Mouse (Mus musculus): Measurements from ENCODE around the gene Knop1.

The Knop1 gene

DNA sequence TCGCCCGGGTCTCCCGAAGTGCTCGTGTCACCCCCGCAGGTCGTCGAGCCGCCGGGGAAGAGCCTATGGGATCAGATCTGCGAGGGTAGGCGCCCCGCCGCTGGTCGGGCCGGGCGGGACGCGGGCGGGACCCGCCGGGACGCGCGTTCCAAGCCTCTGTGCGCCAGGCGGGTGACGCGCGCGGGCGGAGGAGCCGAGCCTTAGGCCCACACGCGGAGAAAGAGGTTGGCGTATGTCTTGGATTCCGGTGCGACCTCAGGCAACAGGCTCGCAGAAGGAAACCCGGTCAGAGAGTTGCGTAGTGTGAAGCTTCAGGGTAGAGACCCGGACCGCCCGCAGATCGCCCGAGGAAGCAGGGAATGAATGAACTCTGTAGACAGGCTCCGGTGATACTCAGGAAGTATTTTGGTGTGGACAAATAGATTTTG lies at the start of gene Knop1:
Gene Knop1 (minus strand): TSS at position 378 of the 428 bp plus-strand sequence.
- DNase-seq (ENCODE audit: low spot score in 2 of 2), result no peak

DNA sequence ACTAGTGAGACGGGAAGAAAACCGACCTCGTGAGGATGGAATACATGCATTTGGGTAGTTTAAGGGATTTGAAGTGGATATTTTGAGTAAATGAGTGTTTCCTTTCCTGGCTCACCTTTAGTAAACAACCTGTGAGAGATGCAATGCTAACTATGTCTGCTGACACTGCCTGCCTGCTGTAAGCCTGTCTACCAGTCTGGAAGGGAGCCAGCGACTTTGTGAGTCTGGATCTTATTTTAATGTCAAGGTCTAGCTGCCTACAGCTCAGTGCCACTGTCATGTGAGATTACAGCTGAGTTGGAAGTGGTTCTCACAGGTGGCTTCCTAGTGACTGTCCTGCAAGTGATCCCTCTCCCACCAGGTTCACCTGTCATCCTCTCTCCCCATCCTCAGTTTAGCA lies 48.5 kb upstream of the Knop1 start:
- no peak for DNase-seq (ENCODE audit: low spot score in 2 of 2)

DNA sequence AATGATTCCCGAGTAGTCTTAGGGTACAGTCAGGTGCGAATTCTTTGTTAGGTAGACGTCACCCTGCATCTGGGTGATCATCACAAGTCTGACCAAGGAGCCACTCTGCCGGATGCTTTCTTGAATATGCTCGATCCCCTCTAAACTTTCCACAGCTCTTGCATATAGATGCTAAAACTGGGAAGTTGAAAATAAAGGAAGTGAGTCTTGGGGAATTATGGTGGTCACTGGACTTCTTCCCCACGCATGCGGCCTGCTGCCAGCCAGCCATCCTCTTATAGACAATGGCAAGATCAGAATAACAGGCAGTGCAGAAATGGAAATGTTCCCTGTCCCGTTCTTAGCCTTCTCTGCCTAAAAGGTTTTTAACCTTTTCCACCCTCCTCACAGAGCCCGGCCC lies 47.8 kb upstream of the Knop1 start:
- DNase-seq (ENCODE audit: low spot score in 2 of 2), result no peak

DNA sequence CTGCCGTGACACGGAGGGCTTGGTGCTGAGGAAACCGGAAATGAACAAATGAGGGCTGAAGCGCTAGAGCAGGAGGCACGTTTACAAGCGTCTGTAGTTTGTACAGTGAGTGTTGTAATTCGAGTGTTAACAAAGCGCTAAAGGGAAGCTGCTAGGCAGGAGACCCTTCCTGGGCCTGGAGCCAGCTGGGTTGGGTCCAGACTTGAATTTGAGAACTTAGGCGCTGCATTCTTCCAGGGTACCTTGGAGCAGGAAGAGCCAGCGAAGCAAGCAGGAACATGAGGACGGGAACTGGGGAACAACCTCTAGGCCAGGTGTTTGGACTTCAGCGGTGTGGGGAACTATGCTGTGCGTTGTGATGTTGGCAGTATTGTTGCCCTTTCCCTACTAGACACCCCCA lies 46.9 kb upstream of the Knop1 start:
- DNase-seq (ENCODE audit: low spot score in 2 of 2), result peak; percentile 38 to 55

DNA sequence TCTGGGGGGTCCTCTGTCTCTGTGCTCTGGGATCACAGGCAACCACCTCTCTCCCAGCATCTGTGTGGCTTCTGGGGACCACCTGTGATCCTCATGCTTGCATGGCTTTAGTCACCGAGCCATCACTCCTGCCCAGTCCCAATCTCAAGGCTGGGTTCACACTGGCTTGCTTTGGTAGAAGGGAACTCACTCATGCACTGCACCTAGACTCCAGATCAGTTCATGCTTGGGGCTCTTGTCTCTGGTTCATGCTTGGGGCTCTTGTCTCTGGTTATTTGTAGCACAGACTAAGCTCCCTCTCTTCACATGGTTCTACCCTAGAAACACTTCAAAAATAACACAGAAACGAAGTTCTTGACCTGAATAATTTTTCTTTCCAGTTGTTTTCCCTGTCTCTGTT lies 44.0 kb upstream of the Knop1 start:
- DNase-seq (ENCODE audit: low spot score in 2 of 2), result no peak

DNA sequence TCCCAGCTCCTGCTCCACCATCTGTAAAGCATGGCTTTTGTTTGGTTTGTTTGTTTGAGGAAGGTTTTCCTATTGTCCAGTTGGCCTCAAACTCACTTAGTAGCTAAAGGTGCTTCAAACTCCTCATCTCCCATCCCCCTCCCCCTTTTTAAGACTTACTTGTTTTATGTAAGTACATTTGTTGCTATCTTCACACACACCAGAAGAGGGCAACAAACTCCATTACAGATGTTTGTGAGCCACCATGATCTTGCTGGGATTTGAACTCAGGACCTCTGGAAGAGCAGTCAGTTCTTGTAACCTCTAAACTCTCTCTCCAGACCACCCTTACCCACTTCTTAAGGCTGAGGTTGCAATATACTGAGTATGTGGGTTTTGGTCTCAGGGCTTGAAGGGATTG lies 42.0 kb upstream of the Knop1 start:
- DNase-seq (ENCODE audit: low spot score in 2 of 2), result no peak

DNA sequence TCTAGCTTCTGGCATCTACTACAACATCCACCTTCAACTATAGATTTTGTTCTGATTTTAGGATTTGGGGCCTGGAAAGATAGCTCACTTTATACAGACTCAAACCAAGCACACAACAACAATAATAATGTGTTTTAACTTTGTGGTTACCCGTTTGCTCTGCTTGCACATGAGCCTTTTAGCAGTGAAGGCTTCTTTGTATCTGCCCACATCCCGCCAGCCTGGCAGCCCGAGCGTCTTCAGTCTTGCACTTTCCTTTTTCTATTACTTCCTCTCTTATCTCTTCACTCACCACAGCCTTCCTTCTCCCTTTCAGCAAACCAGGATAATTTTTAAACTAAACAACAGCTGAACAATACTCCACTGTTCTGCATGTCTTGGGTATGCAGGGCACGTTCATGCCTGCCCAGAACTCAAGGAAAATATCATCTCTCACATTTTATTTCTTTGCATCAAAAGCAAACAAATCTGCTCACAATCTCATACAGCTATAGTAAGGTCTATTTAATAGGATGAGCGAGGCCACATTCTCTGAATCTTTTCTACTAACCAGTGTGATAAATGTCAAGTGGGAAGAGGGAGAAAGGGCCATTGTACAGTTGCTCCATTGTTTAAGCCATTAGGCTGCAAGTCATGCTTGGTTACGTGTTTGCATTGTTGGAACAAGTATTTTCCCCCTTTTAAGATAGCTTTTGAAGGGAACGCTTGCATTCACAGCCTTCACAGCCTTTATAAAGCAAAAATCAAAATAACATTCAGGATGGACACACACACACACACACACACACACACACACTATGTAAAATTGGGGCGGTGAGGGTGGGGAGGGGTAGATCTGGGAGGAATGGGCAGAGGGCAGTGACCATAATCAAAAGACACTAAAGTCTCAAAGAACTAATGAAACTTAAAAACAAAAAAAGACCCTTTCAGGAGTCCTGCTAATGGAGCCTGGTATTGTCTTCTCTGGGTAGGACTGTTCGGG lies 39.7 kb upstream of the Knop1 start:
- no peak for DNase-seq (ENCODE audit: low spot score in 2 of 2)

DNA sequence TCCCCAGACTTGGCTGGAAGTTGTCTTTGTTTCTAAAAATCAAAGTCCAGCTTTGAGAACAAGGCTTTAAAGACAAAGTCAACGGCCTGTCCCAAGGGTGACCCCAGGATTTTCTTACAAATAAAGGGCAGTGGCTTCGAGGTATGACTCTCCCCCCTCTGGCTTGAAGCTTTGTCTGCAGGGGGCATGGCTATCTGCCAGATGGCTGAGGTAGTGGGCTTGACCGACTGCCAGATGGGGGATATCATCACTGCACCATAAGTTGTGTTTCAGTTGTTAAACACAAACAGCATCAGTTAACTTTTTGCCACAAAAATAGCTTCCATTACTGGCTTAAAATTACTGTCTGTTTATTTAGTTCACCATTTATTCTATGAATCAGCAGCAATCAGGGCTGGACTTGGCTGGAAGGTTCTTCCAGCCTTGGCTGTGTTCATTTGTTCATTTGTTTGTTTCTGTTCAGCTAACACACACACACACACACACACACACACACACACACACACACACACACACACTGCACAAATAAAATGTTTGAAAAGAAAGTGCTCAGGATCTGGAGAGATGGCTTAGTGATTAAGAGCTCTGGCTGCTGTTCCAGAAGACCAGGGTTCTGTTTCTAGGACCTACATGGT lies 33.1 kb upstream of the Knop1 start:
- peak in 1 of 2 experiments; percentile 69 for DNase-seq (ENCODE audit: low spot score in 2 of 2)

DNA sequence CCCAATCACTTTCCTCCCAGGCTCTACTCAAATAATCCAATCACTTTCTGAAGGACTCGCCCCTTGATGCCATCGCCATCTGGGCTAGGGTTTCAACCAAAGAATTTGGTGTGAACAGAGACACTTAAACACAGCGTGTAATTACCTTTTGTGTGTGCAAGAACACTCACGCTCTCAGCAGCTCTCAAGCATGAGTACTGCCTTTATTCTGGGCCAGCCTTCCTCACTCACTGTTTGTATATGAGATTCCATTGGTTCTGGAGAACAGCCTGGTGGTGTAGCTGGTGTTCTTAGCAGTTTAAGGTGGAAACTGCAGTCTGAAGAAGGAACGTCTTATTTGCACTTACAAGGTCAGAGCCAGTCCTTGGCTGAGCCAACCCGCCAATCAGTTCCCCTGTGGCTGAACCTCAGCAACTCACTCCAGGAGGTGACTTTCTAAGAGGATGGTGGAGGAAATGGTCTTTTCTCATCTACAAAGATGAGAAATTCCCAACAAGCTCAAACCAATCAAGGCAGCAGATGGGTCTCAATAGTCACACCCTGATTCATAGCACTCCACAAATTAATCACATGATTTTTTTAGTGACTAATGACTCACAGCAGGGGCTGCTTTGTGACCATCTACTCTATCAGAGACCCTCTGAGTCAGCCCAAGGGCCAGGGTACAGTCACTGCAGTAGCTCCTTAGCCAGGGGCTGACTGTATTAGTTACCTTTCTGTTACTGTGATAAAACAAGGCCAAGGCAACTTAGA lies 31.4 kb upstream of the Knop1 start:
- DNase-seq (ENCODE audit: low spot score in 2 of 2), result no peak

DNA sequence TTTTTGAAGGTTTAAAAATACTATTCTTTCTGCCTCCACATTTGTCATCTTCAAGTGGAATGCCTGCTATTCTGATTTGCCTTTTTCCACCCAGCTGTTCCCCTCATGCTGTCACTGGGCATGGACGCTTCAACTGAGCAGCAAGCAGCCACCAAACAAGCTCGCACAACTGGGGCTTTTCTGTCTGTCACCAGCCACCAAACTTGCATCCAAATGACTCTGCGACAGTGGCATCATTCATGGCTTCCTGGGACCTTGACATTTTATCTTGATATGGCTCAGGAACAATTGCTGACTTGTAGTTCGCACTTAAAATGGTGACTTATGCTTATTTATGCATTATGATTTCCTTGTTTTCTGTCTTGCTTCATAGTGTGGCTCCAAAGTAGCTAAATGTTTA lies 28.9 kb upstream of the Knop1 start:
- no peak for DNase-seq (ENCODE audit: low spot score in 2 of 2)

DNA sequence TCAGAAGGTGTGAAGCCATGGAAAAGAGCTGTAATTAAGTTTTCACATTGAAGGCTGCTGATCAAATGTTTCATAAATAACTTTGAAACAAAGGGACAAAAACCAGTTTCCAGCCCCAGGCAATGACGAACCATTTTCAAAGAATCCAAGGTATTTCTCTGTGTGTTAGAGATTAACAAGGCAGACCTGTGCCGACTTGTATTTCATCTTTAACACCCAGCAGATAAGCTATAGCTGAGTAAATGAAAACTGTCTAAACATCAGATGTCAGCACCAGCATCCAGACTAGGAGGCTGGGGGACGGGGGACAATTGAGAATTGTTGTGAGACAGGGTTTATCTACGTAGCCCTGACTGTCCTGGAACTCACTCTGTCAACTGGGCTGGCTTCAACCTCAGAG lies 27.9 kb upstream of the Knop1 start:
- DNase-seq (ENCODE audit: low spot score in 2 of 2), result no peak

DNA sequence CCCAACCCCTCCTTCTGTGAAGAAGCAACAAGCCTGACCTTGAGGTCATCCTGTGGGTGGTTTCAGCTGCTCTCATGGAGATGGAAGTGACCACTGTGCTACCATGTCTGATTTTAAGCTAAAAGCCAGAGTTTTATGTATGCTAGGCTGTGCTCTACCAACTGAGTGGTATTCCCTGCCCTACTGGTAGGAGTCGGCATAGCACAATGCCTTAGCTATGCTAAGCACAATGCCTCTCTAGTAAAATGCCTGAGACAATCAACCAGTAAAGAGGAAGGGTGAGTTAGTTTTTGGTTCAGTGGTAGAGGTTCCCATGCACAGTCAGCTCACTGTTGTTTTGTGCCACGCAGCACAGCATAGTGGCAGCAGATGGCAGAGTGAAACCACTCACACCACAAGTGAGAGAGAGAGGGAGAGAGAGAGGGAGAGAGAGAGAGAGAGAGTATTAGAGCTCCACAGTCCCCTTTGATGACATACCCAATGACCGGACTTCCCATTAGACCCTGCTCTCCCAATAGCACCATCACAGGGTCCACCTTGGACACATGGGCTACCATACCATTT lies 23.5 kb upstream of the Knop1 start:
- no peak for DNase-seq (ENCODE audit: low spot score in 2 of 2)

DNA sequence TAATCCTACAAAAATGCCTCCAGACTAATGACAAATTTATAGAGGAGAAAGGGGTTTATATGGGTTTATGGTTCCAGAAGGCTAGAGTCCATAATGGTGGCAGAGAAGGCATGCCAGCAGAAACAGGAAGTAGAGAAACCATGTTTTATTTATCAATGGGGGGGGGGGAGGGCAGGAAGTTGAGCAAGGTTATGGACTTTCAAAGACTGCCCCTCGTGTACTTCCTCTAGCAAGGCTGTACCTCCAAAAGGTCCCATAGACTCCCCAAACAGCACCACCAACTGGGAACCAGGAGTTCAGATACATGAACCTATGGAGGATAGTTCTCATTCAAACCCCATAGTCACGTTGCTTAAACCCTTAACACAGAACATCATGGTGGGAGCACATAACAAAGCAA lies 9.3 kb upstream of the Knop1 start:
- DNase-seq (ENCODE audit: low spot score in 2 of 2), result no peak

DNA sequence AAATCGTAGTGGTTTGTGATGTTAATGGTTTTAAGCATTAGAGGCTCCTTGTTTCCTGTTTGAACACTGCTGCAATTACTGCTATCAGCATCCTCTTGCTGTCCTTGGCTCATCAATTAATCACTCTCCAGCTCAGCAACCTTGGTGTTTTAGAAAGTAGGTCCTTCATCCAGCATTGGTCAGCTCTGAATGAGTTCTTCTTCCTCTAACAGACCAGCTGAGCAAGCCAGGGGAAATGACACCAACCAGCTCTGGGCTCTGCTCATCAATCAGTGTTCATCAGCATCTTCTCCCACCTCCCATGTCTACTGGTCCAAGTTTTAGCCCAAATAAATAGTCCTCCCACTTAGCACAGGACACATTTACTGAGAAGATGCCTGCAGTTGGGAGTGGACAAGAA lies 2.6 kb upstream of the Knop1 start:
- DNase-seq (ENCODE audit: low spot score in 2 of 2), result no peak

DNA sequence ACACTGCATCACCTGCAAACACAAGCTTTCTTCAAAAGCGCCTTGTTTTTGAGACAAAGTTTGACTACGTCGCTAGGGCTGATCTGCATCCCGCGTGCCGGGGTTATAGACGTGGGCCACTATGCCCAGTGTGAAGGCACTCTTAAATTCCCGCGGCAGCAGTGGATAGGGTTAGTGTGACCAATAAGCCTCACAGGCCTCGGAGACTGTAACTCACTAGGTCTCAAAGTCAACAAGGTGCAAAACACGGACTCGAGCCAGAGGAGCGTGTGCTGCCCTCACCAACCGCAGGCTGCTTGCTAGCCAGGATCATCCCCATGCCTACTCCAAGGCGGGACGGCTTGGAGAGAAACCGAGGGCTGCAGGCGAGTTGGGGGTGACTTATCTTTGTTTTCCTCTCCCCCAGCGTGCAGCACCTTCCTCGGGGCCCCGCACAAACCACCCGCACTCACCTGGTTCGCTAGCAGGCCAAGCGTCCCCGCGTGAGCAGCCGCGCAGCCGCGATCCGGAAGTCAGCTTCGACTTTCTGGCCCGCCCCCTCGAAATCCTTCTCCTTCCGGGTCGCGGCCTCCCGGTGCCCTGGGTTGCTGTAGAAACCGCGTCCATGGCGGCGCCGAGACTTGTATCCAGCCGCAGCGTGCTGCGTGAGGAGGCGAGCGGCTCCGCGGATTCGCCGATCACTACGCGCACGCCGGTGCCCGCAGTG lies 730 bp downstream of the Knop1 start, which contains the start of gene Iqck:
Gene Iqck (plus strand): TSS at position 582 of the 706 bp plus-strand sequence.
- DNase-seq (ENCODE audit: low spot score in 2 of 2), result peak; percentile 91 to 92

DNA sequence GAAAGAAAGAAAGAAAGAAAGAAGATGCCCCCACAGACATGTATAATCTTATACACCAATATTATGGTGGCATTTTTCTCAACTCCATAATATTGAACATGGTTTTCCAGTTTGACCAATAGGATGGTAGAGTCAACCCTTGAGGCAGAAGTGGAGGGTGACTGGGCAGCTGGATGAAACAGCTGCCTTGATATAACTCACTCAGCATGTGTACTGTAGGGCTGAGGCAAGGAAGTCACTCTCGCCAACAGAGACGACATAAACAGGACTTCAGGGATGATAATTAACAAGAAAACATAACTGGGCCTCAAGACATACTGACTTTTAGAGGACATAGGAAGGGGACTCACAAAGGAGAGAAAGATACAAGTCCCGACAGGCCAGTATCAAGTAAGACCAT lies 1.4 kb downstream of the Knop1 start:
- DNase-seq (ENCODE audit: low spot score in 2 of 2), result no peak

DNA sequence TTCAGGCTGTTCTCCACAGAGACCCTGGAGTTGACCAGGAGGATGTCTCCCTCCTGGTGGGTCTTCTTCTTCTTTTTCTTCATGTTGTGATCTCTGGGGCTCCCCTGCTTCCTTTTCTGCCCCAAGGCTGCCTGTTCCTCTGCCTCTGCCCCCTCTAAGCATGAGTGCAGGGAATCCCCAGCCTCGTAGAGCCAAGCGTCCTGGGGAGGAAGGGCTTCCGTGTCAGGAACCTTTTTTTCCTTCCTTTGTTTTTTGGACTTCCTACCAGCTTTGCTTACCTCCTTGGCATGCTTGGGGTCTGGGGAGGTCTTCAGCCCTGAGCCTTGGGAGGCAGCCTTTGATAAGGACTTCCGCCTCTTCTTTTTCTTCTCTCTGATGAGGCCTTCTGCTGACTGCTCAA lies 3.4 kb downstream of the Knop1 start:
- DNase-seq (ENCODE audit: low spot score in 2 of 2), result no peak

DNA sequence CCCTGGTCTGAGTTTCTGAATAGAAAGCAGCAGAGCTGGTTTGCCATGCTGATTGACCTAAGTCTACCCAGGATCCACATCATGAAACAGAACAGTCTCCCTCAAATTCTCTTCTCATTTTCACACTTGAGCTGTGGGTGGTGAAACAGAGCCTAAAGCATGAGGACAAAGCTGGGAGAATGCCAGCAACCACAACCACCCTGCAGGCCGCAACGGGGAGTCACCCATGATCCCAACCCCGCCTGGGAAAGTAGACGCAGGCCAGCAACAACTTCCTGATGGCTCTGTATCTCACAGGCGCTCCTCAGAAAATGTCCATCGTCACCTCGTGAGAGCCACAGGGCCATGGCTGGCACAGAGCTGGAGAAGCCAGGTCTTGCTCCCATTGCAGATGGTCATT lies 4.5 kb downstream of the Knop1 start:
- DNase-seq (ENCODE audit: low spot score in 2 of 2), result no peak

DNA sequence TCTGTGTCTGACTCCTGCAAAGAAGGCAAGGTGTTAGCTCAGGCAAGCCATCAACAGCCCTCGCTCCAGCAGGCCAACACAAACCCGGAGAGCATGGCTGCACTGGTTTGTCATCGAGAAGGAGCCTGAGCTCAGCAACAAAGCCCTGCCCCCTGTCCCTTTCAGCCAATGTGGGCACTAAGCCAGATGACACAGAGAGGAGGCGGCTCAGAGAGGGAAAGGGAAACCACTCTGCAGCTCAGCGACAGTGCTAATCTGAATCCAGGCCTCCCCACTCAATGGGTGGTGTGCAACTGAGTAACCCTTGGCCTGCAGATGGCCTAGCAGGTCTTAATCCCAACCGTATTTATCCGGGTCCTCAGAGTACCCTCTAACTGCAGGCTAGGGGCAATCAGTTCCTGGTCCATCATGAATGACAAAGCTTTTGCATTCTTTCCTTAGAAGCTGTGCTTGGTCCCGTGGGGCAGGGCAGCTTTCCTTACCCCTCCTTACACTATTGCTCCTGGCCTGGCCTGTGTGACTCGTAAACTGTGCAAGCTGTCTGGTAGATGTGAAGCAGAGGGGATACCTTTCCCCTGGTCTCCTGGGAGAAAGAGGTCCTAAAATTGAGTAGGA lies 5.3 kb downstream of the Knop1 start:
- no peak for DNase-seq (ENCODE audit: low spot score in 2 of 2)

DNA sequence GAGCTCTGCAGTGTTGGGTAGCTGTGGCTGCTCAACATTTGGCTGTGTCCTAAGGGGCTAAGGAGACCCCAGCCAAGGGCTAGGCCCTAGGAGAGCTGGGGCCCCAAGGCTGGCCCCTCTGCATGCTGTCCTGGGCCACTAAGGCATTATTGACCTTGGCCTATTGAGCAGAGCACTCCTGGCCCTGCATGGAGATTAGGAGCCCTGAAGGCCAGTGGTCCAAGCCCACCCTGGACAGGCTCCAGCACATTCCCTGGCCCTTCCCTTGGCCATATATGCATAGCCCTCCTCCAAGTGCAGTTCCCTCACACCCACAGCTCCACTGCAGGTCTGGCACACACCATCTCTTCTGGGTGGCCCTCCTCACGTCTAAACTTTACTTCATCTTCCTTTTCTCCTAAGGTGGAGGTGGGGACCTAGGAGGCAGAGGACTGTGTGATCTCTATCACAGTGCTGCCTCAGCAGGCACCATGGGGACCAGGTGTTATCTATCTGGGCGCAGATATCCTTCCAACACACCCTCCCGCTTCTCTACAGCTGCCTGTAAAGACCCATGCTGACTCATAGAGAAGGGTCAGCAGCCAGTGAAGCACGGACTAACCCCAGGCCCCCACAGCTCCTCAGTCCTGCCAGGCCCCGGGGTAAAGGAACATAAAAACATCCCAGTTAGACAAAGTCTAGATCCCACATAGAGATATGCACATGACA lies 6.4 kb downstream of the Knop1 start:
- DNase-seq (ENCODE audit: low spot score in 2 of 2), result no peak
